Mouse (Mus musculus): ENCODE measurements around the gene Kcnb1.

- TF ChIP-seq CTCF (conservative IDR thresholded peaks at IDR 0.05; ENCODE audit: low read length), result no peak
- TF ChIP-seq POU5F1 (IDR thresholded peaks at IDR 0.05; ENCODE audit: borderline replicate concordance, low read length), result no peak
- TF ChIP-seq NANOG (IDR thresholded peaks at IDR 0.05; ENCODE audit: borderline replicate concordance, low read length), result no peak
Measured at GRCm38 (mm10) chr2:167056942-167057323, 133.0 kb downstream of the Kcnb1 start.
